Mouse (Mus musculus) ovary, postnatal 14 days (tissue): Measurements from ENCODE around the gene Anapc5.

Experiments used
- DNase-seq: peaks from one replicate; pipeline ENCODE4 v3.0.0; 2022; ENCODE audit warnings: low spot score

Gene Anapc5

DNA sequence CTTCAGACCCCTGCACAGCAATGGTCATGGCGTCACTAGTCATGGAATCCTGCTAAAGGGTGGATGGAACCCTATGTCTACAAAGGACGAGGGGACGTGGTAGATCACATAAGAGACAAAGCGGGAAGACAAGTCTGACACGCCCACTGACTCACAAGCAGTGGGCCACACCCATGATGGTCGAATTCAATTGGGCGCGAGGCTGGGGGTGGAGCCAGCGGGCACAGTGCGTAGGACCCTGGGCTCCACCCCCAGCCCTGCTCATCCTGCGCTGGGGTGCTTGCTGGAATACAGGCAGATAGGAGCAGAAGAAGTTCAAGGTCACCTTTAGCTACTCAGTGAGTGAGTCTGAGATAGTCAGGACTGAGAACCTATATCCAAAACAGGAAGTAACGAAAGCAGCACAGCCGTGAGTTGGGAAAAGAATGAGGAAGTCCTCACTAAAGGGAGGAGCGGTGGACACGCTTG is 52.0 kb downstream of the Anapc5 start:
- no peak for DNase-seq

DNA sequence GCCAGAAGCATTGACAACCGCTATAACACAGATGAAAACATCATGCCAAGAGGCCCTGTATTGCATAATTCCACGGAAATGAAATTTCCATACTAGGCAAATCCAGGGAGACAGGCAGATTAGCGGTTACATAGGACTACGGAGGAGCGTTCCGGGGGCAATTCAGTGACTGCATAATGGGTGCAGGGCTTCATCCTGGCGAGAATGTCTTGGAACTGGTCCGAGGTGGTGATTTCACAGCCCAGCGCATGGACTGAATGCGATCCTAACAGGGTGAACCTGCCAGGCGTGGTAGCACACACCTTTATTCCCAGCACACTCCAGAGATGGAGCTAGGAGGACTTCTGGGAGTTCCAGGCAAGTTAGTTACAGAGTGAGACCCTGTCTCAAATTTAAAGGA is 53.9 kb downstream of the Anapc5 start:
- DNase-seq = no peak

DNA sequence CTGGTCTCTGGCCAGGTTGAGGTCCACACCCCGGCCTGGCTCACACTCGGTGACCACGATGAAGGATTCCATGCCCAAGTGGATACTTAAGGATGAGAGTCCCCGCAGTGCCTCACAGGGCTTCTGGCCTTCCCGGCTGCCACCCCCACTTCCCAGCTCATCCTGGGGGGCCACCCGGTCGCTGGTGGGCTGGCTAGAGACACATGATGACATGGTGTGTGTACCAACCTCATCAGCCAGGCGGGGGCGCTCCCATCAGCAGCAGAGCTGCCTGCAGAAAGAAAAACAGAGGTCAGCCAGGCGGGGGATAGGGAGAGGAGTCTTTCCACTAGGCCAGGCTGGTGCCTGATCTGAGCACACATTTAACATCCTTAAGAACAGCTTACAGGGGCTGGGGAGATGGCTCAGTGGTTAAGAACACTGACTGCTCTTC is 57.1 kb downstream of the Anapc5 start:
- DNase-seq = no peak

DNA sequence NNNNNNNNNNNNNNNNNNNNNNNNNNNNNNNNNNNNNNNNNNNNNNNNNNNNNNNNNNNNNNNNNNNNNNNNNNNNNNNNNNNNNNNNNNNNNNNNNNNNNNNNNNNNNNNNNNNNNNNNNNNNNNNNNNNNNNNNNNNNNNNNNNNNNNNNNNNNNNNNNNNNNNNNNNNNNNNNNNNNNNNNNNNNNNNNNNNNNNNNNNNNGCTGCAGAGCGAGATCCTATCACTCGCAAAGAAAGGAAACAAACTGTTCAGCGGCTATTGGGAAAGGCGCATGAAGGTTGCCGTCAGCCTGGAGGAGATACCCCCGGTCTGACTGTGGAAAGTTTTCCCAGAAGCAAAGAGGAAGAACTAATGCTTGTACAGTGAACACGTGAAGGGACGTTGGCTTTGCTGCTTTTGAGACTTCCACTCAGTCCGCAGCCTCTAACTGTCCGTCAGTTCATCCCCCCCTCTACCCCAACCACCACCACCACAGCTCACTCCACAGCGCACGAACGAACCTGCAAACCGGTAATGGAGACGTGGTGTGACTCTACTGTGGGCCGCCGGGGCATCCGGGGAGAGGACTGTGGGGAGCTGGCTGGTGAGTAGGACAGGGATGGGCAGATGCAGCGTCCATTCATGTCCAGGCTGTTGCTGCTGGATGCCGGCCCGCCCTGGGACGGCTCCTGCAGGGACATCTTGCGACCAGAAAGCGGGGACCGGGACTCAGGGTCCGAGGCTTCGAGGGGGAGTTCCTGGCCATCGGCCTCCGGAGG is 57.7 kb downstream of the Anapc5 start:
- DNase-seq = no peak

DNA sequence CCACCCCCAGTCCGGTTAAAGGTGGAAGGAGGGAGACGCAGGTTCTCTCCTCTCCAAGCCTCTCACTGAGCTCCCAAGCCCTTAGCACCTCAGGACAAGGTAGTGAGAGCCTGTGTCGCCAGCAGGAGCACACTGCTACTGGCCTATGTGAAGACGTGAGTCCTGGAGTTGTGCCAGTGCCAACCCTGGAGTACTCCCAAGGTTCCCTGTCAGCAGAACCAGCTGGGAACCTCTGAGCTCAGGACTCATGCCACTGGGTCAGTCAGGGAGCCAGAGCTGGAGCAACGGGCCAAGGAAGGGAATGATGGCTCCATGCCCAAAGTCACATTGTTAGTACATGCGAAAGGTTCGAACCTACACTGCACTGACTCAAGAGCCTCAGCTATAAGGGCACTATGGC is 64.5 kb downstream of the Anapc5 start:
- DNase-seq = no peak

DNA sequence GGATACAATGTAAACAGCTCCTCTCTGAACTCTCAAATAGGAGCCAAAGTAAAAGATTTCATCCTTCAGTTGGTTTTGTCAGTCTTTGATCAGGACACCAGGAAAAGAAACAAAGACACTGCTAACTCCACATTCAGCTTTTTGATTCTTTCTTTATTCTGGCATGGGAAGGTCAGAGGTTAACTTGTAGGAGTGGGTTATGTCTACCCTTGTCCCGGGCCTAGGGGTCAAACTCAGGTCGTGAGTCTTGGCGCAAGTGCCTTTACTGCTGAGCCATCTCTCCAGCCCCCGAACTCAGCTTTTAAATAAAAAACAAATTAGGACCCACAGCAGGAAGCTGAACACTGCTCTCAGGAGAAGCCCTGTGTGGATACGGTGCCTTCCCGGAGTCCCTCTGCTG is 65.0 kb downstream of the Anapc5 start:
- DNase-seq = no peak

DNA sequence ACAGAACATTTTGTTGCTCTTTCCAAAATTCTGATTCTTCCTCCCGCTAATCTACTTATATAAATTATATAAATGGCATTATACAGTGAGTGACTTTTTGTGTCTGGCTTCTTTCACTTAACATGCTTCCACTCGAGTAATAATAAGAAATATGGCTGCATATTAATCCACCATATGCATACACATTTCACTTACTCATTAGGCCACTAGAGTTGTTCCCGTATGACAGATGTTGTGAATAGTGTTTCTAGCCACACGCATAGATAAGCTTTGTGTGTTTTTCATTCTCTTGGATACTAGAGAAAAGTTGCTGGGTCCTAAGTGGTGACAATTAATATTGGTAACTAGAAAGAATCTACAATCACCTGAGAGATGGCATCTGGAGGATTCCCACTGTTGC is 65.5 kb downstream of the Anapc5 start:
- no peak for DNase-seq

DNA sequence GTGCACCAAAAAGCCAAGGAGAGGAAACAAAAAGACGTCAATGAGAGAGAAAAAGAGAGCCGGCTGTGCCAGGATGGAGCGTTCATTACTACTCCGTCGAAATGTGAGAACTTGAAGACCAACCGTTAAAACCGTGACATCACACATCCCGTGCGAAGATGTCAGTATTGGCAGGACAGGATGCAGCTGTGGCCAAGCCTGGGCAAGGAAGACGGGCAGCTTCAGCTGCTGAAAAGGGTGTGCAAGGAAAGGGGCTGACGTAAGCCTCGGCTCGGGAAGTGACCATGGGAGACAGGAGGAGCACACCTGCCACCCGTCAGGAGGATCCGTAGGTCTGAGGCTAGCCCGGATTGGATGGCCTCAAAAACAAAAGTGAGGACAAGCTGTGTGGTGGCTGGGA is 66.7 kb downstream of the Anapc5 start:
- no peak for DNase-seq

DNA sequence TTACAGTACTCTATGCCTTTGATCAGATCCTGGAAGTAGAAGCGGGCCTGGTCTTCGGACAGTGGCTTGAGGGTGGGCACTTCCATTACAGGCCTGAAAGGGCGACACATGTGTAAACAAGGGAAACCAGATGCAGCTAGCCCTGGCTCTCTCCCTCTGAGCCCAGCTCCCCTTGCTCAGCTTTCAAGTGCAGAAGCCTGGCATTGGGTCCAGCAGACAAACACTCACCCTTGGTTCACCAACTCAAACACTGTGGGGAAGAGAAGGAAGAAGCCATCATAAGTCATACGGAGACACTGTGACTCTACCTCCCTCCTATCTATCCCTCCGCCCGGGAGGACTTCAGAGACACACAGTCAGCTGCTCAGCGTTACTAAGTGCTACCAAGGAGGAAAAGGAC is 73.2 kb downstream of the Anapc5 start:
- no peak for DNase-seq

DNA sequence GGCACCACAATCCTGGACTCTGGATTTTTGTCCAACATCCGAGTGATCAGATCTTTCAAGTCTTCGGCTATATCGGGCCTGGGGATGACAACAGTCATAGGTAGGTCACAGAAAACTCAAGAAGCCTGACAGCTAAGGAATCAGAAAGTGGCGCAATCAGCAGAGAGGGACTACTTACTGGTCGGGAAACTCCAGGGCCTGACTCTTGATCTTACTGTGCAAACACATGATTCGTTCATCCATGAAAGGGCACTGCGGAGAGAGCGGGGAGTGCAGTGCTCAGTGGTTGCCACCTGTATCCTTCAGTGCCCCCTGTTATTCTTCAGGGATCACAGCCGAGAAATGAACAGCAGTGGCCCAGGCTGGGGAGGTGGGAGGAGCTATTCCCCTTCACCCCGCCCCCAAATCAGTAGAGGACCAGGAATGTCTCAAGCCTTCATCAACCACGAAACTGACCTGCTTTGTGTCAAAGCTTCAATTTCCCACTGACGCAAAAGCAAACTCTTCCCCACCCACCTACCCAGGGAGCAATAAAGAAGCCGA is 77.2 kb downstream of the Anapc5 start:
- DNase-seq = no peak
